Mouse (Mus musculus) G1E (cell line): ENCODE results near the gene Nes. TPM values are rescaled to one million over a fixed set of nuclear protein-coding genes. Genes with fewer than 3 reads are reported as not detected.

Experiments used
- ATAC-seq: 2 replicates; pipeline ENCODE4 v1.8.0; 2016; ENCODE audit warnings: mild to moderate bottlenecking; ENCODE audit not compliant: insufficient number of reproducible peaks, poor library complexity, low FRiP score, severe bottlenecking; ENCODE audit errors: extremely low read depth
- DNase-seq: peaks from one replicate; pipeline ENCODE4 v3.0.0; 2012; ENCODE audit warnings: low spot score
- H3K27me3 ChIP-seq: 2 replicates; pipeline ENCODE4 v1.6.1; 2012; ENCODE audit warnings: mild to moderate bottlenecking, low read length, inconsistent platforms; ENCODE audit not compliant: insufficient read depth
- H3K36me3 ChIP-seq: replicated peaks from 2 replicates; pipeline ENCODE3; 2012; ENCODE audit warnings: mild to moderate bottlenecking, inconsistent platforms
- H3K4me1 ChIP-seq: 2 replicates; pipeline ENCODE4 v1.6.1; 2012; ENCODE audit warnings: low read depth, low read length, inconsistent platforms, mixed read lengths; ENCODE audit not compliant: insufficient read depth
- H3K4me3 ChIP-seq: 2 replicates; pipeline ENCODE4 v1.5.1; 2012; ENCODE audit warnings: low read depth, mild to moderate bottlenecking, inconsistent platforms, low read length, moderate library complexity, mixed read lengths
- H3K9me3 ChIP-seq: replicated peaks from 2 replicates; pipeline ENCODE4 v1.6.1; 2012; ENCODE audit warnings: inconsistent platforms
- CTCF ChIP-seq: IDR thresholded peaks from 2 replicates; pipeline ENCODE4 v1.5.1; 2012; ENCODE audit warnings: low read depth, low read length, inconsistent platforms, mixed read lengths
- GATA1 ChIP-seq: IDR thresholded peaks from 2 replicates; pipeline ENCODE4 v1.6.1; 2012; ENCODE audit warnings: borderline replicate concordance, low read length, inconsistent platforms, mixed read lengths
- GATA2 ChIP-seq: IDR thresholded peaks from 2 replicates; pipeline ENCODE4 v1.6.1; 2012; ENCODE audit warnings: low read depth, low read length, inconsistent platforms, borderline replicate concordance
- POLR2AphosphoS5 ChIP-seq: IDR thresholded peaks from 2 replicates; pipeline ENCODE4 v1.6.1; 2012; ENCODE audit warnings: low read depth, low read length, inconsistent platforms; ENCODE audit not compliant: insufficient replicate concordance
- TAL1 ChIP-seq: conservative IDR thresholded peaks from 2 replicates; pipeline ENCODE4 v1.6.1; 2012; ENCODE audit warnings: low read depth, low read length, inconsistent platforms, mixed read lengths
- polyA plus RNA-seq: library from polyadenylated mRNA; stranded (reverse); fragments of >175 nt; gene quantifications from 2 replicates; pipeline ENCODE4 v1.2.3, GENCODE M21; 2012
- total RNA-seq, 2 experiments: library from RNA; stranded (forward) in 1 of 2; stranded (reverse) in 1 of 2; fragments of 200-1000 nt in 1 of 2; fragments of >200 nt in 1 of 2; fragmentation: Nextera tagmentation in 1 of 2; gene quantifications; 2 replicates each; pipeline ENCODE4 v1.2.3; 2014 to 2017

Gene Nes
- total and polyA plus RNA-seq, 3 experiments, result 0.02 to 0.22 TPM; not detected in 1

DNA sequence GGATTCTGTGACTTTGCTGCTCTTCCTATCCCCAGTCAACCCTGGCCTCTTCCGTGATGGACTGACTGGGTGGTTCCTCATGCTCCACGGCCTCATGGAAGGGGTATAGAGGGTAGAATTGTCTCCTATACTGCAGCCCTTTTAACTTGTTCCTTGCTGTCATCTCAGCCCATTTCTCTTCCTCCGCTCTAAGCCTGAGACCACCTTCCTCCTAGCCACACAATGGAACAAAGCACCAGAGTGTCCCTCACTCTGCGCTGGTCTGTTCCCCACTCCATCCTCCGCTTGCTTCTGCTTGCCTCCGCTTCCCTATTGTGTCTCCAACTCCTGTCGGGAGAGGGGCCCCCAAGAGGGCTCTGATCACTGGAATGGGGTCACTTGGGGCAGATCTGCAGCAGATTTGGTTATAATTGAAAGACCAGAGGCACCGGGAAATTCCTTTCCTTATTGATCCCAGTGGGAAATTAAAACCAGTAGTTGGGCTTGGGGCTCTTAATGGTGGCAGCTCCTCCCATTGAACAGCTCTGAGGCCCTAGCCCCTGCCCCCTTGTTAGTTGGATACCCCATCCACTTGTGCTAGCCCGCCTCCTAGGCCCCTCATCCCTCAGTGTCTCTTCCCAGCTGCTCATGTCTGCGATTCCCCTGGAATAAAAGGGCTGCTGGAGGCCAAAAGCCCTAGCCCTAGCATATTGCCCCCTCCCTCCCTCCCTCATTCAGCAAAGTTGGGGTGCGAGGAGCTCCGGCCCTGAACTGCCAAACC lies 24.9 kb upstream of the Nes start:
- TF ChIP-seq GATA2, result no peak
- no peak for TF ChIP-seq CTCF
- TF ChIP-seq TAL1, result no peak
- no peak; the same call in 1 of the 2 replicates for TF ChIP-seq POLR2AphosphoS5
- no peak for TF ChIP-seq GATA1
- ATAC-seq (no peak), DNase-seq (no peak)
- peaks cover 39% of the 10 kb centered on the region for H3K27me3 ChIP-seq
- H3K4me3 ChIP-seq, result no peak overlapping the region
- H3K4me1 ChIP-seq, result peaks cover 25% of the 10 kb centered on the region
- H3K9me3 ChIP-seq, result no peaks in the 10 kb centered on the region
- peaks cover 49% of the 10 kb centered on the region for H3K36me3 ChIP-seq

- Histone ChIP-seq H3K27me3 (peaks cover 41% of the 10 kb centered on the region), H3K4me1 (peaks cover 25% of the 10 kb centered on the region), H3K9me3 (no peaks in the 10 kb centered on the region), H3K4me3 (no peak overlapping the region), H3K36me3 (peaks cover 44% of the 10 kb centered on the region)
- DNase-seq (no peak), ATAC-seq (no peak)
- no peak for TF ChIP-seq POLR2AphosphoS5
- no peak for TF ChIP-seq TAL1
- no peak for TF ChIP-seq GATA2
- TF ChIP-seq CTCF, result no peak
- TF ChIP-seq GATA1, result no peak
Measured at GRCm38 (mm10) chr3:87946541-87946860, 24.4 kb upstream of the Nes start.

DNA sequence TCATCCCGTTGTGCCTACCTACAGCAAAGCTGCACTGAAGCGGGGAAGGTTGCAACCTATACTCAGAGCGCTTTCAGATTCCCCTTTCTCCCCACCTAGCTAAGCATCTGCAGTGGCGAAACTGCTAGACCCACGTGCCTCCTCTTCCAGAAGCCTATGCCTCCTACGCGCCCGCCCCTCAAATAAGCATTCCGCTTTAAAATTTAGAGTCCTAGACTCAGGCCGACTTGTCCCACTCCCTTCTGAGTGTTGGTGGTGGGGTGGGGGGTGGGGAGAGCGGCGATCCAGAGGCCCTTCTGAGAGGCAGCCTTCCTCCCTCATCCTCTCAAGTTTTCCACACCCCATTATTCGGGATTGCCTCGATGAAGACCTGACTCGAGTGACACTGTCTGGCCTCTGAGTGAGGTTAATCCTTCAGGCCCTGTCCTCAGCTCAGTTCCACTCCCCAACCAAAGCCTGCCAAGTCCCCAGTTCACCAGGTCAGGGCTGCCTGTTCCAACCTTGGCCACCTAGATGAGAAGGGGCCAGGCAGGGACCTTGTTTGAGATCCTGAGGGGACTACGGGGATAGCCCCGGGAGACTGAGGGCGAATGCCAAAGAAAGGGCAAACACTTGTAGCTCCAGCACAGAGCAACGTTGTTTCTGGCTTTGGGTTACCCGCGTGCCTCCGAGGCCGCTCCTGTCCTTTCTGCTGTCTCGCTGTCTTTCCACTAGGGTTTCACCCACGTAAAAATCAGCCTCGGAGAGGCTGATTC lies 23.6 kb upstream of the Nes start:
- no peaks in the 10 kb centered on the region for H3K9me3 ChIP-seq
- DNase-seq (no peak), ATAC-seq (no peak)
- H3K4me3 ChIP-seq, result no peak overlapping the region
- H3K36me3 ChIP-seq, result peaks cover 36% of the 10 kb centered on the region
- no peak for TF ChIP-seq POLR2AphosphoS5
- no peak for TF ChIP-seq GATA2
- H3K27me3 ChIP-seq, result peaks cover 48% of the 10 kb centered on the region
- peaks cover 25% of the 10 kb centered on the region for H3K4me1 ChIP-seq

- DNase-seq, result no peak
- Histone ChIP-seq H3K27me3 (peaks cover 54% of the 10 kb centered on the region), H3K36me3 (peaks cover 31% of the 10 kb centered on the region), H3K9me3 (no peaks in the 10 kb centered on the region), H3K4me1 (peaks cover 25% of the 10 kb centered on the region), H3K4me3 (no peak overlapping the region)
- no peak for ATAC-seq
- no peak for TF ChIP-seq POLR2AphosphoS5
Measured at GRCm38 (mm10) chr3:87947811-87948199, 23.1 kb upstream of the Nes start.

GRCm38 (mm10) chr3:87948378-87949265 lies 22.3 kb upstream of the Nes start, which contains the start of gene Crabp2:
Crabp2 (plus strand) TSS chr3:87948666.
- no peak for ATAC-seq
- H3K27me3 ChIP-seq, result peaks cover 62% of the 10 kb centered on the region
- no peak for DNase-seq
- H3K36me3 ChIP-seq, result peaks cover 23% of the 10 kb centered on the region
- no peak within 1 kb of the TSS for H3K4me3 ChIP-seq
- H3K9me3 ChIP-seq, result no peaks in the 10 kb centered on the region
- peaks cover 25% of the 10 kb centered on the region for H3K4me1 ChIP-seq
- TF ChIP-seq CTCF (no peak), POLR2AphosphoS5 (no peak), TAL1 (no peak), GATA1 (no peak), GATA2 (no peak)
